In the genomic region with DNA sequence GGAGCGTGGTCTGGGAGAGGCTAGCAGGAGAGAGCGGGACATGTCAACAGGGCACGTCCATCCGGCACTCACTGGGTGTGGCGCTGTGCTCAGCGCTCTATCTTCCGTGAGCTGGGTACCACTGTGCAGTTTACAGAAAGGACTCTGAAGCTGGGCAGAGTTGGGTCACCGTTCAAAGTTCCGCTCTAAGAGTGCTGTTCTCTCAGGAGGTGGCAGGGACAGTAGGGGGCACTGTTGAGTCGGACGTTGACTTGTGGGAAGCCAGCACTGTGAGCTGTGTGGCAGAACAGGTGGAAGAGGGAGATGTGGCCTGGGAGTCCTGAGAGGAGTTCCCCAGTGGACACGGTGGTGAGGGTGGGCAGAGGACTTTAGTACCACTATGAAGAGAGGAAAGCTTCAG, we compare ENCODE assay signal across 8 mouse cellular contexts.
A peak's percentile ranks its signal among the peaks of the same experiment; 100 is the strongest.
DNase-seq lines count a peak whose midpoint lies in the region; ATAC-seq and TF ChIP-seq lines count a peak whose summit lies in the region.

No protein-coding gene starts in this region.

- peak; percentile 97 for TF ChIP-seq CTCF in ES-Bruce4 (IDR thresholded peaks at IDR 0.05; ENCODE audit: low read depth, low read length)
- peak; percentile 95 for TF ChIP-seq CTCF in lung, postnatal 0 days (IDR thresholded peaks at IDR 0.05)

- no peak overlapping the region for H3K27ac ChIP-seq in ES-Bruce4 (ENCODE audit: insufficient read depth, low read length)
- H3K27ac ChIP-seq in forebrain, embryonic 13.5 days: no peak overlapping the region
- no peak overlapping the region for H3K27ac ChIP-seq in lung, postnatal 0 days (ENCODE audit: low read length)

- TF ChIP-seq EP300 in ES-Bruce4 (IDR thresholded peaks at IDR 0.05; ENCODE audit: insufficient read depth, low read depth, low read length): no peak
- TF ChIP-seq EP300 in lung, postnatal 0 days (IDR thresholded peaks at IDR 0.05): no peak

- no peak overlapping the region for H3K4me3 ChIP-seq in ES-Bruce4 (ENCODE audit: low read depth, low read length)
- H3K4me3 ChIP-seq in forebrain, embryonic 13.5 days: no peak overlapping the region
- H3K4me3 ChIP-seq in lung, postnatal 0 days (ENCODE audit: low read depth, low read length): no peak overlapping the region

- H3K9ac ChIP-seq in ES-Bruce4 (ENCODE audit: low read depth, poor library complexity, severe bottlenecking): no peak overlapping the region
- H3K9ac ChIP-seq in forebrain, embryonic 13.5 days: no peak overlapping the region
- H3K9ac ChIP-seq in lung, postnatal 0 days (replicated peaks; ENCODE audit: low read depth): no peak overlapping the region

- no peaks in the 10 kb centered on the region for H3K9me3 ChIP-seq in ES-Bruce4 (replicated peaks; ENCODE audit: control insufficient read depth, insufficient read depth, low read length, poor library complexity, severe bottlenecking)
- H3K9me3 ChIP-seq in forebrain, embryonic 13.5 days (replicated peaks): no peaks in the 10 kb centered on the region
- no peaks in the 10 kb centered on the region for H3K9me3 ChIP-seq in lung, postnatal 0 days (ENCODE audit: low read length)

- DNase-seq in c-Kit-negative CD71-positive TER-119-positive erythroid progenitor cells, embryonic 14.5 days (ENCODE audit: low read depth, low spot score): peak; percentile 60
- DNase-seq in heart, postnatal 25 days (ENCODE audit: low spot score): peak; percentile 35
- DNase-seq in layer of hippocampus, adult 8-10 months (ENCODE audit: low spot score in 2 of 2): peak; percentile 67 to 86
- peak; percentile 83 for DNase-seq in lung, postnatal 0 days (ENCODE audit: low spot score)
- peak; percentile 80 for DNase-seq in ovary, postnatal 36 days (ENCODE audit: low spot score)
- peak; percentile 92 for DNase-seq in thymus, postnatal 14 days

- no peaks in the 10 kb centered on the region for H3K27me3 ChIP-seq in ES-Bruce4 (ENCODE audit: control insufficient read depth, insufficient read depth, low read length, poor library complexity, severe bottlenecking)
- H3K27me3 ChIP-seq in forebrain, embryonic 13.5 days: no peaks in the 10 kb centered on the region
- no peaks in the 10 kb centered on the region for H3K27me3 ChIP-seq in lung, postnatal 0 days (replicated peaks; ENCODE audit: insufficient read depth, low read length)

- H3K4me2 ChIP-seq in forebrain, embryonic 13.5 days: no peak overlapping the region
- H3K4me2 ChIP-seq in lung, postnatal 0 days (replicated peaks; ENCODE audit: low read depth, low read length): no peak overlapping the region

- H3K36me3 ChIP-seq in ES-Bruce4 (ENCODE audit: control insufficient read depth, insufficient read depth, low read length, poor library complexity, severe bottlenecking): no peaks in the 10 kb centered on the region
- H3K36me3 ChIP-seq in forebrain, embryonic 13.5 days (ENCODE audit: poor library complexity, severe bottlenecking): 0 out of 2 replicates have a peak, but pooled peaks cover 3% of the 10 kb centered on the region
- no peaks in the 10 kb centered on the region for H3K36me3 ChIP-seq in lung, postnatal 0 days (ENCODE audit: insufficient read depth, low read length)

- peak; percentile 77 for ATAC-seq in forebrain, embryonic 13.5 days
- ATAC-seq in lung, postnatal 0 days: peak; percentile 81

- WGBS in forebrain, embryonic 13.5 days: 40% methylated on average over 12 of the region's 12 CpGs
- 37% methylated on average over 12 of the region's 12 CpGs for WGBS in lung, postnatal 0 days

- no peaks in the 10 kb centered on the region for H3K4me1 ChIP-seq in ES-Bruce4 (ENCODE audit: control insufficient read depth, insufficient read depth, low read length)
- no peaks in the 10 kb centered on the region for H3K4me1 ChIP-seq in forebrain, embryonic 13.5 days
- no peaks in the 10 kb centered on the region for H3K4me1 ChIP-seq in lung, postnatal 0 days (ENCODE audit: insufficient read depth, low read depth, low read length)

- intact Hi-C loops in heart, postnatal 25 days (cut with DNase I): loop anchor here (1.0 to 5.0 kb wide), 2 partner anchors 116 to 167 kb away; no protein-coding TSS in a partner anchor

- TF ChIP-seq POLR2A in ES-Bruce4 (IDR thresholded peaks at IDR 0.05; ENCODE audit: insufficient read depth, low read length): no peak

Comparison
In these comparisons a context has a peak if more than half of its experiments do, and no peak if none do; other contexts are left out.
1. DNase-seq: peak in every context shown above with its lines; median percentile 92 in thymus, postnatal 14 days; 83 in lung, postnatal 0 days; 80 in ovary, postnatal 36 days; 76 in layer of hippocampus, adult 8-10 months; 60 in c-Kit-negative CD71-positive TER-119-positive erythroid progenitor cells, embryonic 14.5 days; 35 in heart, postnatal 25 days.